Mouse (Mus musculus): ENCODE measurements around the gene Atp6ap1l. TPM values are rescaled to one million over a fixed set of nuclear protein-coding genes. Genes with fewer than 3 reads are reported as not detected.

The Atp6ap1l gene
- total RNA-seq, 2 experiments from 2014 or later, result not detected

DNA sequence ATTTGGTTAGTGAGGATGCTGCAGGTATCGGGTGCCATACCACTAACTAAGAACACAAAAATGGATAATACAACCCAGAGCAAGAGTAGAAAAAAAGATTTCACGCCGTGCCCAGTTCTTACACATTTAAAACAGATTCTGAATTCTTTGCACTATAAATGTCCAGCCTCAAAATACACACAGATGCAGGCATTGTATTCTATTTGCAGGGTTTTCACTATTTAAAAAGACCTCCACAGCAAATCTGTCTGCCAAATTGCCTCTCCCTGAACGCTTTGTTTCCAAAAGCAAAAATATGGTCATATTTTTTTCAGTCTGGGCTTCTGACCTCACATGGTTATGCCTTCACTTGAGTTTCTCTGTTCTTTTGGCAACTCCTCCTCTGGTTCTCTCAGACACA lies 10.3 kb downstream of the Atp6ap1l start:
- DNase-seq, result no peak

DNA sequence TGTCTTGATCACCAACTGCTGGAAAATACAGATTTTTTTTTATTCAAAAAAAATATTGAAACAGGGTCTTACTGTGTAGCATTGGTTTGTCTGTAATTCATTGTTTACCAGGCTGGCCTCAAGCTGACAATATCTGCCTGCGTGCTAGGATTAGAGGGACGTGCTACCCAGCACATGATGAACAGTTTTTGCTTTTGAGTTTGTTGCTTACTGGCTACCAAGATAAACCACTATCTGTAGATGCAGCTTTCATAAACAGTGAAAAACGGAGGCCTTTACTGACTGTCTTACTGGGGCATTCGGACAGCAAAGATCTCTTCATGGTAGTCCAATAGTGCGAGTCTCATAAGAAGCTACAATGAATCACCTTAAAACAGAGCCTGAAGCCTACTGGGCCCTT lies 15.0 kb downstream of the Atp6ap1l start:
- intact Hi-C loops (cut with DNase I), result no loop called here
- no peak for DNase-seq

More for the DNA sequence above, 10.3 kb downstream of the Atp6ap1l start:
- intact Hi-C loops (cut with DNase I), result no loop called here

DNA sequence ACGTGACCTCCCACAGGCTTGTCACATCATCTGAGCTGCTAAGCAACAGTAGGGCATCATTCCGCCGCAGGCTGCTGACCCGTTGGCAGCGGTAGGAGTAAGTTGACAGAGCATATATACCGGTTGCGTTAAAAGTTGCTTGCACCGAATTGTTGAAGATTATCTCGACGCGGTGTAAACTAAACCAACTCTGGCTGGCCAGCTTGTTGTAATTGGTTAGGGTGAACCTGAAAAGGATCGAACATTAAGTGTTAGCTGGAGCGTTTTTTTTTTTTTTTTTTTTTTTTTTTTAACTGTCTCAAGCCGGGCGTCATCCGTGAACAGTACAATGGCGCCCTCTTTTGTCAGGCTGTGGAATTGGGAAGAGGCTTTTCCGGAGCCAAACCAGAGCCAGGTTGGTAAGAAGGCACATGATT lies 18.6 kb downstream of the Atp6ap1l start:
- intact Hi-C loops (cut with DNase I), result loop anchor here (2.0 to 5.0 kb wide), 3 partner anchors 44 to 1219 kb away; no protein-coding TSS in a partner anchor
- peak; percentile 38 to 45 for DNase-seq

- intact Hi-C loops (cut with DNase I), result loop anchor here (2.0 to 5.0 kb wide), 3 partner anchors 44 to 1219 kb away; no protein-coding TSS in a partner anchor
- no peak for DNase-seq
Measured at GRCm38 (mm10) chr13:90885856-90886532, 19.2 kb downstream of the Atp6ap1l start.

DNA sequence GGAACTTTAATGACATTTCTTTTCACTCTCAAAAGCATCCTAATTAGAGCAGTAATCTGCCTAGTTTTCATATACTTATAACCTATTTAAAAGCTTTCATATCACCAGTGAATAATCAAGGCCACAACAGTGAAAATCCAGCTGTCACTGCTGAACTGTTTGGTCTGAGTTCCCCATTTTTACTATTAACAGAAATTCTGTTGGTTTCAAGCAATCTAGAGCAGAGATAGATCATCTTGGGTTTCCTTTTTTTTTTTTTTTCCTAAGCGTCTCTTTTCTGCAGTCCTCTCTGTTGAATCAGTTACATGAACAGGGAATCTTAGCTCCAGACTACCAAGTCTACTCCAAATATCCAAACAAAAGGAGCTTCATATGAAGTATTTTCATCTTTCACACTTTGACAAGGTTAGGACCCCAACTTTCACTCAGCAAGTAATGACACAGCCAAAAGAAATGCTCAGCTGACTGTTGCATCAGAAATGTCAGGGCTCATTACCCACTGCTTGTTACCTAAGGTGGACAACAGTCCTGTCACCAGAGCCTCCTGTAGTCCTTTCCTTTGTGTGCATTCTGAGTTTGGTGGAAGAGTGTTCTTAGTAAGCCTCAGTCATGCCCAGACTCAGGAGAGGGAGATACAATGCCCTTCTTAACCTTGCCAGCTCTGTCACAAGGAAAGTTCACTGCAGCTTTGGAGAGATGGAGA lies 23.3 kb downstream of the Atp6ap1l start:
- no peak for DNase-seq
- intact Hi-C loops (cut with DNase I), result no loop called here

DNA sequence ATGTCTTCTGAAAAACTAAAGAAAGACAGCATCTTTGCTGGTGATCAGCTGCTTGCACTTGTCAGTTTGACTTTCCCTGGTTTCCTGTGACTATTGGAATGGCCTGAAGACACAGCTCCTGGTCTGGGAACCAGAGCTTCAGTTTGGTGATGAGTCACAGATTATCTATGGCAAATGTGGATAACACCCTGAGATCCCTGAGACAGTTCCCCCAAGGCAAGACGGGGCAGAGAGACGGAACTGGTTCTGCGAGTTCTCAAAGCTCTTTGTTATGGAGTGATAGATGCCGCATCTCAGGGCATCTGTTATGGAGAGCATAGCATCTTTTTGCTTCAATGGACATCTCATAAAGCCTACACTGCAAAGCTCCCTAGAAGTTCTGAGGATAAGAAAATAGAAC lies 33.6 kb downstream of the Atp6ap1l start:
- DNase-seq, result no peak
- intact Hi-C loops (cut with DNase I), result no loop called here

DNA sequence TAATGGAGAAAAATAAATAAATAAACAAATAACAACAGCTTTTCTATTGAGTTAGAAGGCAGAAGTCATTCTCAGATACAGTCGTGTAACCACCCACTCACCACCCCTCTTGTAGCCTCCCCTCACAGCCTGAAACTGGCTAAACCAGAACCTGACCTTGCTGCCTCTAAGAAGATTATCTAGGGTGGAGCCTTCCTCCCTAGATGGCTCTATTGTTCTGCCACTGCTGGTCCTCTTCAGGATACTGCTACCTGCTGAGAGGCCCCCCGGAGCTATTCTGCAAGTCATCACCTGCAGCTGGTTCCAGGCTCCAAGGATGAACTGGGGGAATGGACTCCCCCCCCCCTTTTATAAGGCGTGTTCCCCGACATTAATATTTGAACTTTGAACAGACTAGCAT lies 36.0 kb downstream of the Atp6ap1l start:
- DNase-seq, result no peak
- intact Hi-C loops (cut with DNase I), result no loop called here

- no peak for DNase-seq
- intact Hi-C loops (cut with DNase I), result no loop called here
Measured at GRCm38 (mm10) chr13:90862138-90862537, 43.0 kb downstream of the Atp6ap1l start.

GRCm38 (mm10) chr13:90860888-90861431 lies 44.2 kb downstream of the Atp6ap1l start:
- intact Hi-C loops (cut with DNase I), result no loop called here
- no peak for DNase-seq

DNA sequence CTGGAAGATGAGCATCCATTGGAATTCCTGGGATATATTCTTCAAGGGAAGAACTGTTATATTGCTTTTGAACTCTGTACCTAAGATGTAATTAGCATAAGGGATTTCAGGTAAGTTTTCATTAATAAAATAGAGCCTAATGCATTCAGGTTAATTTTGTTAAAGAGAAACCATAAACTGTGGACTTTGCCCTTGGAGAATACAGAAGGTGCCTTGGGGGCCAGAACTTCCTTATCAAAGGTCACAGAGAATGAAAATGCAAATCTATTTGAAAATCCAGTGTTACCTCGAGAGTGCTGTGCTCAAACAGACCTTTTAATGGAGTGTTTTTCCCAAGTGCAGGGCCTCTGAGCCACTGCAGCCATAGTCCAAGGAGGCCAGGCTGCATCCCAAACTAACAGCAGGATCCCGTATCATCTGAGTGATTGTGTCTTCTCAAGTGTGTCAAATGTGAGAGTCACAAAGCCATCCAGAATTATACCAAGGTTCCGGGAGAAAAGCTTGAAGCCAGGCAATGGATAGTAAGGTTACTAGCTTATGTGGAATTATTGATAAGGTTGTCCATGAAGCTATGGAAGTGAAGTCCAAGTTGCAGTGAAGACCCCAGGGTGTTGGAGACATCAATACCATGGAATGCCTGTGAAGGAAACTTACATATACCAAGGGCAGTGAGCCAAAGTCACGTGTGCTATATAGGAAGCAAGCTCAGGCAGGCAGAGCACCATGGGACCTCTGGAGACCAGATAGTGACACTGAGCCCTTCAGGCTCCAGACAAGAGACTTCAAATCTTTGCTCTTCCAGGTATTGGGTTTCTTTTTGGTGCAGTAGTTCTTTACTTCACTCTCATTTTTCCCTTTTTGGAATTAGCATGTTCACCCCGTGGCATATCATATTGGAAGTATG lies 52.2 kb downstream of the Atp6ap1l start:
- DNase-seq, result no peak

GRCm38 (mm10) chr13:90851795-90852194 lies 53.4 kb downstream of the Atp6ap1l start:
- DNase-seq, result no peak
- intact Hi-C loops (cut with DNase I), result no loop called here

More for the DNA sequence above, 52.2 kb downstream of the Atp6ap1l start:
- intact Hi-C loops (cut with DNase I), result no loop called here

GRCm38 (mm10) chr13:90844191-90844590 lies 61.0 kb downstream of the Atp6ap1l start:
- DNase-seq, result no peak
- intact Hi-C loops (cut with DNase I), result loop anchor here (5.0 to 10.0 kb wide), 3 partner anchors 43 to 1299 kb away; no protein-coding TSS in a partner anchor

DNA sequence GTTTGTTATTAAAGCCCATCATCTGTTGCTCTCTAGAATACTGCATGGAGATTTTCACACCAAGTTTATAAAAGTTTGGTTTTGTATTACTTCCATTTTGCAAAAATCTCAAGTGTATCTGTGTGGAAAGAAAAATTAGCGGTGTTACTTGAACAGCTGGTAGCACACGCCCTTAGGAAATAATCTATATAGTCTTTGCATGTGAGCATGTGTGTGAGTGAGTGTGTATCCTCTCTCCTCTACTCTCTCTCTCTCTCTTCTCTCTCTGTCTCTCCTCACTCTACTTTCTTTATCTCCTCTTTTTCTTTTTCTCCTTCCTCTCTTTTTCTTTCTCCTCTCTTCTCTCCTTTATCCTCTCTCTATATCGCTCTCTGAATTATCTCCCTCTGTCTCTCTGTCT lies 61.7 kb downstream of the Atp6ap1l start:
- intact Hi-C loops (cut with DNase I), result loop anchor here (2.0 to 10.0 kb wide), 4 partner anchors 44 to 1299 kb away; no protein-coding TSS in a partner anchor
- DNase-seq, result no peak

DNA sequence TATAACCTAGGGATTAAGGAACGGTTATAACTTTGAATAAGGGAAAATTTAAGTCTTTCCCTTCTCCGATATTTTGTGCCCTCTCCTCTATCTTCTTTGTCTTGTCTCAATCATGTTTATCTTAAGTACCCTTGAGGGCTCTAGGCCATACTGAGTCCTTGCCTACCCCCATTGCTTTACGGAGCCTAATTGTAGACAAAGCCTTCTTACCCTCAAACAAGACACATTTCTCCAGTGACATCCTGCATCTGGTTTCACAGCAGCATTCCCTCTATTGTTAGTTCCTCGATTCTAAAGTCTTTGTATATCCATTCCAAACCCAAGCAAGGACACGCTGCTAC lies 64.0 kb downstream of the Atp6ap1l start:
- intact Hi-C loops (cut with DNase I), result loop anchor here (5.0 to 10.0 kb wide), 3 partner anchors 46 to 1296 kb away; no protein-coding TSS in a partner anchor
- DNase-seq, result no peak

GRCm38 (mm10) chr13:90840530-90841212 lies 64.5 kb downstream of the Atp6ap1l start:
- intact Hi-C loops (cut with DNase I), result loop anchor here (5.0 to 10.0 kb wide), 3 partner anchors 47 to 1296 kb away; no protein-coding TSS in a partner anchor
- DNase-seq, result no peak

- intact Hi-C loops (cut with DNase I), result no loop called here
- DNase-seq, result no peak
Measured at GRCm38 (mm10) chr13:90833641-90834207, 71.4 kb downstream of the Atp6ap1l start.
